Mouse (Mus musculus) right cerebral cortex, postnatal 10 days (tissue): ENCODE measurements around the gene Zfp764.
"Not testable (repeated sequence)": the region's sequence is repeated elsewhere in the genome, so short reads cannot be mapped to it uniquely, and the experiment has no call there.

Experiments
- DNase-seq, 2 experiments: peaks; one replicate each; pipeline ENCODE4 v3.0.0; 2021; ENCODE audit warnings: low spot score in 2 of 2

The Zfp764 gene

DNA sequence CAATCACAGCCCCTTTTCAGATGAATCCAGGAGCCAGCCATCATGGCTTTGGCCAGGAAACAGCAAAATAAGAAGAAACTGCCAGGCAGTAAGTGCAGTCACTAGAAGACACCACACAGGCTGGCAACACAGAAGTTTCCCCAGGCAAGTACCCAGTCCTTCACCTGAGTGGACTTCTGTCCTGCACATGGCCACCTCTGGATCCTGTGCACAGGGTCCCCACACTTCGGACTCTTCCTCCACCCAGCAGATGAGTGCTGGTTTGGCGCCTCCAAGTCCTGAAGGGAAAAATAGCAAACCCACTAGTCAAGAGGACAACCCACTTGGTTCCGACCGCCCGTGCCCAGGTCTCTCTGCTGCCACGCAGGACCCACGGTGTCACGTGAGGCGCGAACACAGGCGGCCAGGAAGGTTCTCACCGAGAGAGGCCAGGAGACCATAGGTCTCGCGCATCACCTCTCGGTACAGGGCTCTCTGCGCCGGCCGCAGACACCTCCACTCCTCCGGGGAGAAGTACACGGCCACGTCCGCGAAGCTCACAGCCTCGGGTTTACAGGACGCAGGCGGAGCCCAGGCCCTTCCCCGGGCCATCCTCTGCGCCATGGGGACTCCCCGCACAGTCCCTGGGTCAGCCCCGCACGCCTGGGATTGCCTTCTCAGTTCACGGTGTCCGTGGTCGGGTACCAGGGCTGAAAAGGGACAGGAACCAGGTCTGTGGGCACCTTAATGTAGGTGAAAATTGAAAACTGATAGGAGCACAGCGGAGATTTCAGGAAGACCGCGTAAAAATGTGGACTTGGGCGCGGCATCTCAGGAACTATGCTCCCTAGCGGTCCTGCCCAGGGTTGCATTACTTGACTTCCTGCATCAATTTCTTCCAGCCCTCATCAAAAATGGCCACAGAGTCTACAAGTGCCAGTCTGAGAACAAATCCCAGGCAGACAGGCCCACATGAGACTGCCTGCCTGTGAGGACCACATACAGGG, at the start of gene Zfp764:
TSS of gene Zfp764 (minus strand) at position 821 of the 986 bp plus-strand sequence.
- peak; percentile 88 for DNase-seq

GRCm38 (mm10) chr7:127454905-127455304, 48.3 kb upstream of the Zfp764 start:
- DNase-seq, result no peak

- no peak for DNase-seq
Measured at GRCm38 (mm10) chr7:127453056-127453455, 46.4 kb upstream of the Zfp764 start.

- no peak for DNase-seq
Measured at GRCm38 (mm10) chr7:127449966-127450365, 43.3 kb upstream of the Zfp764 start.

GRCm38 (mm10) chr7:127448521-127449300, 42.1 kb upstream of the Zfp764 start, which contains the start of gene Zfp689:
Gene Zfp689 (minus strand): TSS chr7:127449158.
- peak; percentile 97 to 98 for DNase-seq

- DNase-seq, result no peak
Measured at GRCm38 (mm10) chr7:127443976-127444375, 37.4 kb upstream of the Zfp764 start.

DNA sequence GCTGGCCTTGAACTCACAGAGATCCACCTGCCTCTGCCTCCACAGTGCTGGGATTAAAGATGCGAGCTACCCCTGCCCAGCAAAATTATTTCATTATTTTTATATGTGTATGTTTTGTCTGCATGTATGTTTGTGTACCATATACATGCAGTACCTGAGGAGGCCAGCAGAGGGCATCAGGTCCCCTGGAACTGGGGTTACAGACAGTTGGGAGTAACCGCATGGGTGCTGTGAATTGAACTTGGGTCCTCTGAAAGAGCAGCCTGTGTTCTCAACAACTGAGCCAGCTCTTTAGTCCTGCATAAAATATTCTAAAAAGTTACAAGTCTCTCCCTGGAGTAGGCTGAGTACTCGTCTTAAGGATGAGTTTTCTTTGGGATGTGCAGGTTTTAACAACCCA, 31.1 kb upstream of the Zfp764 start:
- DNase-seq, result no peak

- DNase-seq, result no peak
Measured at GRCm38 (mm10) chr7:127435206-127435605, 28.6 kb upstream of the Zfp764 start.

DNA sequence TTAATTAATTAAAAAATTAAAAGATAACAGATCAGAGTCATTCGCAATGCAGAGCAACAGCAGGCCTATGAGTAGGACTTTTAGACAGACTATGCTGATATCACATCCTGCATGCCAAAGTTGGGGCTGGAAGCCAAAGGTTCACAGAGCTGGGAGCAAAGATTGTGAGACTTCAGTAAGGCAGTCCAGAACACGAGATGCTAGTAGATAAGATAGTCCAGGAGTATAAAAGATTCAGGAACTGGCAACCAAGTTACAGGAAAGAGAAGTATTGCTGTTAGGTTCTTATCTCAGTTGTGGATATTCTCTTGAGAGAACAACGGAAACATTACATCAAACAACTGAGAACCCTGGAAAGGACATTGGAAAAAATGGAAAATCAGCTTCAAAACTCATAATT, 19.7 kb upstream of the Zfp764 start:
- no peak for DNase-seq

DNA sequence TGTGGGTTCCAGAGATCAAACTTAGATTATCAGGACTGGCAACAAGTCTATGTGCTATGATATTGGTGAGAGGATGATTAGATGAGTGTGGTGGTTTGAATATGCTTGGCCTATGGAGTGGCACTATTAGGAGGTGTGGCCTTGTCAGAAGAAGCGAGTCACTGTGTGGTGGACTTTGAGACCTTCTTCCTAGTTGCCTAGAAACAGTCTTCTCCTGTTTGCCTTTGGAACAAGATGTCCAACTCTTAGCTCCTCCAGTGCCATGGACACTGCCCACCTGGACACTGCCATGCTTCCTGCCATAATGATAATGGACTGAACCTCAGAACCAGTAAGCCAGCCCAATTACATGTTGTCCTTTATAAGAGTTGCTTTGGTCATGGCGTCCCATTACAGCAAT, 19.3 kb upstream of the Zfp764 start:
- DNase-seq, result no peak

- no peak for DNase-seq
Measured at GRCm38 (mm10) chr7:127425291-127425690, 18.7 kb upstream of the Zfp764 start.

GRCm38 (mm10) chr7:127422247-127422646, 15.6 kb upstream of the Zfp764 start:
- DNase-seq, result peak; percentile 67 to 81

GRCm38 (mm10) chr7:127421388-127422191, 15.0 kb upstream of the Zfp764 start, which contains the start of gene Zfp688:
Gene Zfp688 (minus strand): TSS chr7:127422068.
- peak; percentile 94 to 95 for DNase-seq

- no peak for DNase-seq
Measured at GRCm38 (mm10) chr7:127411418-127411817, 4.8 kb upstream of the Zfp764 start.

DNA sequence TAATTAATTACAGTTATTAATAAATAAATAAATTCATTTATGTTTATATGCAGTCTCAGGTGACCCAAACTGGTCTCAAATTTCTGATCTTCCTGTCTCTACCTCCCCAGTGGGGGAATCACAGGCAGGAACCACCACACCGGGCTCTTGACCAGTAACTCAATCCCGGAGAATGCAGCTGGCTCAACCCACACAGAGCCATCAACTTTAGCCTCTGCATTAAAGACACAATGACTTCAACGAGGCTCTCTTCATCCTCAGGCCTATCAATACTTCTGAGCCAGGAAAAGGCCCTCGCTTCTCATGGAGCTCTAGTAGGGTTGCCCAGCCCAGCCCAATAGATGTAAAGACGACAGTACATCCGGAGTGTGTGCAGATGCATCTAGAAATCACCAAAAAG, 2.5 kb downstream of the Zfp764 start:
- DNase-seq, result not testable (repeated sequence)

DNA sequence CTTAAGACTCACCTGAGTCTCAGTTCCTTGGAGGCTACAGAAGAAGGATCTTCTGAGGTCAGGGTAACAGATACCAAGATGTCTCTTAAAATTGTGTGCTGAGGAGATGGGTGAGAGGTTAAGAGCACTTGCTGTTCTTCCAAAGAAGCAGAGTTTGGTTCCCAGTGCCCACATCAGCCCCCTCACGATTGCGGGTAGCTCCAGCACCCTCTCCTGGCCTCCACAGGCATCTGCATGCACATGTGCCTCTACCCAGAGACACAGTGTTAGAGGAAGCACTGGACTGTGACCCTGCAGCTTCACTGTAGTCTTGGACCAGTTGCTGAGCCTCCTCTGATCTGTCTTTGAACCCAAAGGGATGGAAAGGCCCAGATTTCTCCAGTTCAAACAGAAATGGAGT, 3.6 kb downstream of the Zfp764 start:
- DNase-seq, result no peak

DNA sequence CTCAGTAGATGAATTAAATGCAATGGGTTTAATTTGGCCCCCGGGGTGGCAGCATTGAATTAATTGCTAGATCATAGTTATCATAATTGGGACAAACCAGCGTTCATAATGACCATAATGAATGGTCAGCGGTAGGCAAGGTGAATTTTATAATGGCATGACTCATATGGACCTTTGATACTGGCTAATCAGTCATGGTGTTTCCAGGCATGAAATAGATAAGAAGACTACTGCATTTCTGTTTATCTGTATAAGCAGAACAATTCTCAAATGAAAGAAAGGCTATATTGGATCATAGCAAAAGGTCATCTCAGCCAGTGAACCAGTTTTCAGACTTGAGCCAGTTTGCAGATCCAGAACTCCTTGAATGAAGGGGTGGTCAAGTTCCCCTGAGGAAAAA, 6.3 kb downstream of the Zfp764 start:
- DNase-seq, result no peak

GRCm38 (mm10) chr7:127393944-127394333, 12.7 kb downstream of the Zfp764 start:
- no peak for DNase-seq

DNA sequence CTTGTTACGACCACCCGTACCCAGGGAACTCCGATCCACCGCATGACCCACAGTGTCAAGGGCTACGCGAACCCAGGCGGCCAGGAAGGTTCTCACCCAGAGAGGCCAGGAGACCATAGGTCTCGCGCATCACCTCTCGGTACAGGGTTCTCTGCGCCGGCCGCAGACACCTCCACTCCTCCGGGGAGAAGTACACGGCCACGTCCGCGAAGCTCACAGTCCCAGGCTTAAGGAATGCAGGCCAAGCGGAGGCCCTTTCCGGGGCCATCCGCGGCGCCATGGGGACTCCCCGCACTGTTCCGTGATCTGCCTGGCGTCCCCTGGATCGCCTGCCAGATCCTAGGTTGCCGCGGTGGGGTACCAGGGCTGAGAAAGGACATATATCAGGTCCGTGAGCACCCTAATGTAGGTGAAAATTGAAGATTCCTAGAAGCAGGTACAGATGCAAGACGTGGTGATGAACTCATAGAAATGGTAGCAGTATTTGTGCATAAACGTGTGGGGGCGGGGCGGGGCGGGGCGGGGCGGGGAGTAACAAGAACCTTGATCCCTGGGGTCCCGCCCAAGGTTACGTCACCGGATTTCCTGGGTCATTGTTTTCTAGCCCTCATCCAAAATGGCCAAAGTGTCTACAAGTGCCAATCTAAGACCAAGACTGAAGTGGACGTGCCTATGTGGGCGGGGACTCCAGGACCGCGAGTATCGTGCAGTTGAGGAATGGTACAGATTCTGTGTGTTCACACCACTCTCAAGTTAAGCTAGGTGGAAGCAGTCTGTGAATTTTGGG, 13.3 kb downstream of the Zfp764 start, which contains the start of gene E430018J23Rik:
TSS of gene E430018J23Rik (minus strand) at position 473 of the 787 bp plus-strand sequence.
- DNase-seq, result peak; percentile 97 to 98

GRCm38 (mm10) chr7:127392251-127392824, 14.3 kb downstream of the Zfp764 start:
- no peak for DNase-seq
